Mouse (Mus musculus): Measurements from ENCODE around the gene Npnt. TPM values are rescaled to one million over a fixed set of nuclear protein-coding genes. Genes with fewer than 3 reads are reported as not detected.

Gene Npnt
- total and polyA plus RNA-seq, 2 experiments from 2014 or later, result 0.73 to 2.1 TPM

DNA sequence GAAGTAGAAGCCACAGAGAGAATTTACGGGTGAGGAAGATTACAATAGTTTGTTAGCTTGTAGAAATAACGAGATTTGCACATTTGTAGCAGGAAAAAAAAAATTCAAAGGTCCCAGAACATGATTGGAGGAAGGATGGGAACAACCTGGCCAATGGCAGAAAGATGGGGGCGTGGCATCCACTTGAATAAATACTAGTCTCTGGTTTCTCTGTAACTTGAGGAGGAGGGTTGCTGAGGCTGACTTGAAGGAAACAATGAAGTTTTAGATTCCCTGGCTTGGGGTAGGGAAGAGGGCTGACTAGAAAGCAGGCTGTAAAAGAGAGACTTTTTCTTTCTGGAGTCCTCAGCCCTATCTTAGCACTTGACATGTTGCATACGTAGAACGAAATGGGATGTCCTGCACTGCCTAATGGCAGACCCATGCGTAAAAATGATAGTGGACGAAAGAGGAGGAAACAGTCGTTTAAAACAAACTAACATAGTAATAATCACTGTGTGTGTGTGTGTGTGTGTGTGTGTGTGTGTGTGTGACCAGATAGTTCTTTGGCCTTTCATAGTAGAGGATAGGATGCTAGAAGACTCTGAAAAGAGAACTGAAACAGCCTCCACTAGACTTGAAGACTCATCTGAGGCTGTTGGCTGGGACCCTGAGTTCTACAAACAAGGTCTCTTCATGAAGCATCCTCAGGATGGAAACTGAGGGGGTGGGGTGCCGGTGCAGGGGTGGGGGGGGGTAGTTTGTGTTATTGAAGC lies 94.5 kb downstream of the Npnt start:
- no peak for TF ChIP-seq CTCF (IDR thresholded peaks at IDR 0.05; ENCODE audit: low read depth)
- no peak for TF ChIP-seq EP300 (IDR thresholded peaks at IDR 0.05; ENCODE audit: low read depth)
- no peak overlapping the region for H3K27ac ChIP-seq (ENCODE audit: low read depth)
- no peaks in the 10 kb centered on the region for H3K36me3 ChIP-seq (replicated peaks; ENCODE audit: control insufficient read depth, insufficient read depth, low read length)
- no peak for ATAC-seq (ENCODE audit: insufficient read depth, low read depth)
- H3K4me2 ChIP-seq (ENCODE audit: low read depth, low read length), result no peak overlapping the region
- H3K4me1 ChIP-seq (ENCODE audit: control insufficient read depth, insufficient read depth), result no peaks in the 10 kb centered on the region; the same call in 1 of the 2 replicates
- H3K9ac ChIP-seq (replicated peaks; ENCODE audit: low read depth, low read length), result no peak overlapping the region
- no peaks in the 10 kb centered on the region for H3K9me3 ChIP-seq (replicated peaks; ENCODE audit: control insufficient read depth, low read length)
- peak; percentile 18 for DNase-seq (ENCODE audit: low spot score)
- 57% methylated on average over 9 of the region's 9 CpGs for WGBS
- no peak overlapping the region for H3K4me3 ChIP-seq (ENCODE audit: low read depth, low read length)
- H3K27me3 ChIP-seq (ENCODE audit: control insufficient read depth, insufficient read depth, low read length), result no peaks in the 10 kb centered on the region

DNA sequence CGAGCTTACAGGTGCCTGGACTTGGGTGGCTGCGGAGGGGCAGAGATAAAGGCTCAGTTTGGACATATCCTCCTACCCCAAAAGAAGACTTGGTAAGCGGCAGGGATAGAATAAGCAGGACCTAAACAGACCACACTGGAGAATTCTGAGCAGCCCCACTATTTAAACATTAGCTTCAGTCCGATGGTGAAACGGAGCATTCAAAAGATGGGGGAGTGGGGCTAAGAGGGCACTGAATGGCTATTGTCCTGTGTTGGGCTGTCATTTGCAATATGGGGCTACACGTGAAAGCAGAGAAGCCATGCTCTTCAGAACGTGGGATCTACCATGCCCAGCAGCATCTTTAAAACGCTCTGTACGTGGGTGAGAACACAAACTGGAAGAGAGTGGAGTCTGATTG lies 95.8 kb downstream of the Npnt start:
- Histone ChIP-seq H3K4me3 (ENCODE audit: low read depth, low read length) (no peak overlapping the region), H3K36me3 (replicated peaks; ENCODE audit: control insufficient read depth, insufficient read depth, low read length) (no peaks in the 10 kb centered on the region), H3K27ac (ENCODE audit: low read depth) (no peak overlapping the region), H3K9me3 (replicated peaks; ENCODE audit: control insufficient read depth, low read length) (no peaks in the 10 kb centered on the region), H3K4me2 (ENCODE audit: low read depth, low read length) (no peak overlapping the region), H3K4me1 (ENCODE audit: control insufficient read depth, insufficient read depth) (no peaks in the 10 kb centered on the region), H3K27me3 (ENCODE audit: control insufficient read depth, insufficient read depth, low read length) (no peaks in the 10 kb centered on the region), H3K9ac (replicated peaks; ENCODE audit: low read depth, low read length) (no peak overlapping the region)
- TF ChIP-seq CTCF (IDR thresholded peaks at IDR 0.05; ENCODE audit: low read depth), result no peak
- no peak for TF ChIP-seq EP300 (IDR thresholded peaks at IDR 0.05; ENCODE audit: low read depth)
- DNase-seq (ENCODE audit: low spot score) (no peak), ATAC-seq (ENCODE audit: insufficient read depth, low read depth) (no peak)
- WGBS, result 84% methylated on average over 9 of the region's 9 CpGs

DNA sequence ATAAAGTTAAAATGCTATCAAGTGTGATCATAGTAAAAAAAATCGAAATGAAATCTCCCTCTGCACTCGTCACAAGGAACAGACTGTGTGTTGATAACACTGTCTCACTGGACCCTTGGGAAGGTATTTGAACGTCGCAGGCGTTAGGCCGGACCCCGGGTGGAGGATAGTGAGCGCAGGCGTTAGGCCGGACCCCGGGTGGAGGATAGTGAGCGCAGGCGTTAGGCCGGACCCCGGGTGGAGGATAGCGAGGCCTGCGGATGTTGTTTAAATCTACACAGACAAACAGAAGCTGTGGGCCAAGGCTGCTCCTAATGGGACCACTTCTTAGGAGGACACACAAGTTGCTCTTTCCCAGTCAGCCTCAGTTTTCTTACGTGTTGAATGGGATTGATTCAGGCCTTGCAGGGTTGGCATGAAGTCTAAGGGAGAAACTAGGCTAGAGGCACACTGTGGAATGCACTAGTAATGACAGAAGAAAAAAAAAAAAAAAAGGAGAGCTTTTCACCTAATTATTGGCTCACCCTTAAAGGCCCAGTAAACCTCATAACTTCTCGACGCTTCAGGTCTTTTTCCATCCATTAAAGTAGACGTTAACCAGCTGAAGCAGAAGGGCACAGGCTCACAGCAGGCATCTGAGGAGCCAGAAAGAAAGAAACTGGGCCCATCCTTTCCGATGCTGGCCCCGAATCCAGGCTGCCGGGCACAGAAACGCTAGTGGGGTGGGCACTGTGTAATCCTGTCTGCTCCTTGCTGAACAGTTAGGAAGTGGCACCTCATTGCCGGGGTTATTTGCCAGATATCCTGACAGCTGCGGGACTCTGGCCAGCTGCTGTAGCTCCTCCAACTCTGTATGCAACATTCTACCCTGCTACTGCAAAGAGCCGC lies 98.0 kb downstream of the Npnt start:
- Histone ChIP-seq H3K9me3 (replicated peaks; ENCODE audit: control insufficient read depth, low read length) (no peaks in the 10 kb centered on the region), H3K27me3 (ENCODE audit: control insufficient read depth, insufficient read depth, low read length) (no peaks in the 10 kb centered on the region), H3K4me3 (ENCODE audit: low read depth, low read length) (no peak overlapping the region), H3K9ac (replicated peaks; ENCODE audit: low read depth, low read length) (no peak overlapping the region), H3K4me2 (ENCODE audit: low read depth, low read length) (no peak overlapping the region), H3K27ac (ENCODE audit: low read depth) (no peak overlapping the region), H3K36me3 (replicated peaks; ENCODE audit: control insufficient read depth, insufficient read depth, low read length) (no peaks in the 10 kb centered on the region), H3K4me1 (ENCODE audit: control insufficient read depth, insufficient read depth) (no peaks in the 10 kb centered on the region)
- TF ChIP-seq EP300 (IDR thresholded peaks at IDR 0.05; ENCODE audit: low read depth), result no peak
- no peak for TF ChIP-seq CTCF (IDR thresholded peaks at IDR 0.05; ENCODE audit: low read depth)
- ATAC-seq (ENCODE audit: insufficient read depth, low read depth), result no peak
- 59% methylated on average over 28 of the region's 28 CpGs for WGBS
- no peak for DNase-seq (ENCODE audit: low spot score)

DNA sequence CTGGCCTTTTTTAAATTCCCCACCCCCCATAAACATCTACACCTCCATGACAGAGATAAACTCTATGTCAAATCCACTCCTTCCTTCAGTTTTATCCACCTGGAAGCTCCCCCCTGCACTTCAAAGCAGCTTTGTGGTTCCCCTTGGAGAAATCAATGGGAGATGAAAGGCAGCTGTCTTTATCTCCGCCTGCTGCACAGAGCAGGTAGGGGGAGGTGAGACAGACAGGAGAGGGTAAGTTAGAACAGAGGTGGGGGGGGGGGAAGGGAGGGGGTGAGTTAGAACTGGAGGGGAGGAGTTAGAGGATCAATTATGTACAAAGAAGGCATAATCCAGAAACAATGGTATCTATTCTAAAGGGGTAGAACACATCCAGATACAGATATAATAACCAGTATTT lies 98.7 kb downstream of the Npnt start:
- H3K36me3 ChIP-seq (replicated peaks; ENCODE audit: control insufficient read depth, insufficient read depth, low read length), result no peaks in the 10 kb centered on the region
- TF ChIP-seq CTCF (IDR thresholded peaks at IDR 0.05; ENCODE audit: low read depth), result no peak
- no peak for TF ChIP-seq EP300 (IDR thresholded peaks at IDR 0.05; ENCODE audit: low read depth)
- WGBS, result 70% methylated on average over 1 of the region's 1 CpGs
- H3K9ac ChIP-seq (replicated peaks; ENCODE audit: low read depth, low read length), result no peak overlapping the region
- H3K27me3 ChIP-seq (ENCODE audit: control insufficient read depth, insufficient read depth, low read length), result no peaks in the 10 kb centered on the region
- DNase-seq (ENCODE audit: low spot score) (no peak), ATAC-seq (ENCODE audit: insufficient read depth, low read depth) (no peak)
- H3K9me3 ChIP-seq (replicated peaks; ENCODE audit: control insufficient read depth, low read length), result no peaks in the 10 kb centered on the region
- no peaks in the 10 kb centered on the region for H3K4me1 ChIP-seq (ENCODE audit: control insufficient read depth, insufficient read depth)
- no peak overlapping the region for H3K4me2 ChIP-seq (ENCODE audit: low read depth, low read length)
- no peak overlapping the region for H3K27ac ChIP-seq (ENCODE audit: low read depth)
- no peak overlapping the region for H3K4me3 ChIP-seq (ENCODE audit: low read depth, low read length)

DNA sequence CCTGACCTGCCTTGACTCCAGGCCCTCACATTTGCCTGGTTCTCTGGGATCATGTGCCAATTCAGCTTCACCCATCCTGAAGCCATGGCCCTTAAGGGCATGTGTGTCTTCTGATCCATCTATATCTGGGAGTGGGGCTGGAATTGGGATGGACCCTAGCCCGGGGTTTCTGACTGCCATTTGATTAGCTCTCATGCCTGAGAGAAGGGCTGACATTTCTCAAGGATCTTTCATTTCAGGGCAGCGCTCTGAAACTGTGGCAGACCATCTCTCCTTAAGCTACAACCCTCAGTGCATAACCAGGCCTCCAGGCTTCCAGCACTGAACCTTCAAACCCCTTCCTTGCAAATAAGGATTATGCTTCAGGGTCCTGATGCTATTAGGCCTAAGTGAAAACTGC lies 99.7 kb downstream of the Npnt start:
- H3K27me3 ChIP-seq (ENCODE audit: control insufficient read depth, insufficient read depth, low read length), result no peaks in the 10 kb centered on the region
- H3K4me2 ChIP-seq (ENCODE audit: low read depth, low read length), result no peak overlapping the region
- H3K4me1 ChIP-seq (ENCODE audit: control insufficient read depth, insufficient read depth), result no peaks in the 10 kb centered on the region
- no peaks in the 10 kb centered on the region for H3K9me3 ChIP-seq (replicated peaks; ENCODE audit: control insufficient read depth, low read length)
- 81% methylated on average over 2 of the region's 2 CpGs for WGBS
- H3K4me3 ChIP-seq (ENCODE audit: low read depth, low read length), result no peak overlapping the region
- no peak for ATAC-seq (ENCODE audit: insufficient read depth, low read depth)
- H3K9ac ChIP-seq (replicated peaks; ENCODE audit: low read depth, low read length), result no peak overlapping the region
- DNase-seq (ENCODE audit: low spot score), result no peak
- no peaks in the 10 kb centered on the region for H3K36me3 ChIP-seq (replicated peaks; ENCODE audit: control insufficient read depth, insufficient read depth, low read length)
- TF ChIP-seq EP300 (IDR thresholded peaks at IDR 0.05; ENCODE audit: low read depth) (no peak), CTCF (IDR thresholded peaks at IDR 0.05; ENCODE audit: low read depth) (no peak)
- no peak overlapping the region for H3K27ac ChIP-seq (ENCODE audit: low read depth)

Data from heart, postnatal 0 days (tissue).